Mouse (Mus musculus) CH12.LX (cell line): ENCODE results near the gene Ncf4. TPM values are rescaled to one million over a fixed set of nuclear protein-coding genes. Genes with fewer than 3 reads are reported as not detected.

Experiments used
- DNase-seq: peaks from one replicate; pipeline ENCODE4 v3.0.0-alpha.2; 2013; ENCODE audit errors: extremely low read depth
- H3K27ac ChIP-seq: 2 replicates; pipeline ENCODE4 v1.5.1; 2012; ENCODE audit warnings: low read depth, mild to moderate bottlenecking, control low read depth, moderate library complexity; ENCODE audit not compliant: insufficient read depth
- H3K27me3 ChIP-seq: replicated peaks from 2 replicates; pipeline ENCODE3; 2012; ENCODE audit warnings: inconsistent platforms
- H3K36me3 ChIP-seq, 2 experiments: replicated peaks in 1 of 2; 2 replicates each; pipeline versions ENCODE3 to v1.6.1; 2012; ENCODE audit warnings: inconsistent platforms in 1 of 2, low read length in 1 of 2, mild to moderate bottlenecking in 1 of 2, mixed read lengths in 1 of 2, moderate library complexity in 1 of 2; ENCODE audit not compliant: control insufficient read depth in 1 of 2, insufficient read depth in 1 of 2
- H3K4me1 ChIP-seq, 2 experiments: 2 replicates each; pipeline ENCODE4 v1.6.1; 2012; ENCODE audit warnings: inconsistent platforms in 1 of 2, moderate library complexity in 1 of 2; ENCODE audit not compliant: insufficient read depth in 2 of 2, control insufficient read depth in 1 of 2
- H3K4me2 ChIP-seq: 2 replicates; pipeline ENCODE4 v1.6.1; 2012; ENCODE audit warnings: low read depth, mild to moderate bottlenecking, control low read depth; ENCODE audit not compliant: poor library complexity, insufficient read depth, severe bottlenecking
- H3K4me3 ChIP-seq, 3 experiments: fragments of 150-350 bp in 1 of 3; sonication (generic) in 1 of 3; replicated peaks in 1 of 3; 2 replicates each; pipeline versions ENCODE3 to v1.5.1; 2011 to 2012; ENCODE audit warnings: low read depth in 2 of 3, low read length in 2 of 3, mild to moderate bottlenecking in 2 of 3, moderate library complexity in 2 of 3, control low read depth in 1 of 3, improper control_type of control experiment in 1 of 3, inconsistent platforms in 1 of 3, mixed read lengths in 1 of 3; ENCODE audit not compliant: poor library complexity in 1 of 3
- H3K79me2 ChIP-seq: replicated peaks from 2 replicates; pipeline ENCODE4 v1.6.1; 2012; ENCODE audit warnings: mild to moderate bottlenecking, moderate library complexity; ENCODE audit not compliant: control insufficient read depth, poor library complexity, insufficient read depth, severe bottlenecking; ENCODE audit errors: extremely low read depth
- H3K9ac ChIP-seq: 2 replicates; pipeline ENCODE4 v1.6.1; 2012; ENCODE audit warnings: low read depth, mild to moderate bottlenecking, control low read depth, moderate library complexity; ENCODE audit not compliant: insufficient read depth
- H3K9me3 ChIP-seq: replicated peaks from 2 replicates; pipeline ENCODE3; 2012; ENCODE audit warnings: low read length, inconsistent platforms, mixed read lengths
- BHLHE40 ChIP-seq: IDR thresholded peaks from 2 replicates; pipeline ENCODE4 v1.6.1; 2011; ENCODE audit warnings: mild to moderate bottlenecking, low read depth, low read length, improper control_type of control experiment
- CHD1 ChIP-seq: IDR thresholded peaks from 2 replicates; pipeline ENCODE4 v1.6.1; 2012; ENCODE audit warnings: low read depth, low read length, improper control_type of control experiment, inconsistent platforms
- CHD2 ChIP-seq: IDR thresholded peaks from 2 replicates; pipeline ENCODE4 v1.6.1; 2011; ENCODE audit warnings: low read length, improper control_type of control experiment
- EP300 ChIP-seq: IDR thresholded peaks from 2 replicates; pipeline ENCODE4 v1.6.1; 2011; ENCODE audit warnings: low read length, improper control_type of control experiment
- GABPA ChIP-seq: IDR thresholded peaks from 2 replicates; pipeline ENCODE4 v1.6.1; 2012; ENCODE audit warnings: low read depth, low read length, improper control_type of control experiment, inconsistent platforms; ENCODE audit not compliant: insufficient replicate concordance
- HCFC1 ChIP-seq: IDR thresholded peaks from 2 replicates; pipeline ENCODE4 v1.6.1; 2012; ENCODE audit warnings: low read depth, mild to moderate bottlenecking, inconsistent platforms, low read length, improper control_type of control experiment
- IRF4 ChIP-seq: IDR thresholded peaks from 2 replicates; pipeline ENCODE4 v1.6.1; 2014; ENCODE audit warnings: low read depth, mild to moderate bottlenecking, inconsistent platforms, low read length, improper control_type of control experiment
- JUN ChIP-seq: IDR thresholded peaks from 2 replicates; pipeline ENCODE4 v1.6.1; 2011; ENCODE audit warnings: low read depth, mild to moderate bottlenecking, low read length, improper control_type of control experiment, moderate library complexity; ENCODE audit not compliant: insufficient read depth
- MAFK ChIP-seq: IDR thresholded peaks from 2 replicates; pipeline ENCODE4 v1.6.1; 2011; ENCODE audit warnings: low read length, improper control_type of control experiment; ENCODE audit not compliant: insufficient replicate concordance
- MAX ChIP-seq: IDR thresholded peaks from 2 replicates; pipeline ENCODE4 v1.6.1; 2011; ENCODE audit warnings: low read length, improper control_type of control experiment
- MAZ ChIP-seq: IDR thresholded peaks from 2 replicates; pipeline ENCODE4 v1.6.1; 2012; ENCODE audit warnings: low read depth, mild to moderate bottlenecking, inconsistent platforms, low read length, improper control_type of control experiment, moderate library complexity
- MEF2A ChIP-seq: IDR thresholded peaks from 2 replicates; pipeline ENCODE4 v1.6.1; 2014; ENCODE audit warnings: low read depth, mild to moderate bottlenecking, inconsistent platforms, low read length, improper control_type of control experiment, borderline replicate concordance
- MXI1 ChIP-seq: IDR thresholded peaks from 2 replicates; pipeline ENCODE4 v1.6.1; 2011; ENCODE audit warnings: mild to moderate bottlenecking, low read depth, low read length, improper control_type of control experiment
- MYC ChIP-seq: IDR thresholded peaks from 2 replicates; pipeline ENCODE4 v1.6.1; 2011; ENCODE audit warnings: low read depth, mild to moderate bottlenecking, improper control_type of control experiment, low read length
- NELFE ChIP-seq: IDR thresholded peaks from 2 replicates; pipeline ENCODE4 v1.6.1; 2011; ENCODE audit warnings: low read depth, low read length, improper control_type of control experiment
- NRF1 ChIP-seq: IDR thresholded peaks from 2 replicates; pipeline ENCODE4 v1.6.1; 2014; ENCODE audit warnings: low read depth, mild to moderate bottlenecking, inconsistent platforms, low read length, improper control_type of control experiment, moderate library complexity
- POLR2A ChIP-seq: IDR thresholded peaks from 2 replicates; pipeline ENCODE4 v1.6.1; 2011; ENCODE audit warnings: low read depth, mild to moderate bottlenecking, improper control_type of control experiment, low read length
- RAD21 ChIP-seq: IDR thresholded peaks from 2 replicates; pipeline ENCODE4 v1.6.1; 2011; ENCODE audit warnings: low read depth, mild to moderate bottlenecking, low read length, improper control_type of control experiment, moderate library complexity
- RCOR1 ChIP-seq: conservative IDR thresholded peaks from 2 replicates; pipeline ENCODE4 v1.6.1; 2012; ENCODE audit warnings: low read depth, mild to moderate bottlenecking, inconsistent platforms, low read length, improper control_type of control experiment
- SIN3A ChIP-seq: IDR thresholded peaks from 2 replicates; pipeline ENCODE4 v1.6.1; 2012; ENCODE audit warnings: low read length, improper control_type of control experiment, inconsistent platforms
- SMC3 ChIP-seq: IDR thresholded peaks from 2 replicates; pipeline ENCODE4 v1.6.1; 2011; ENCODE audit warnings: low read depth, low read length, improper control_type of control experiment
- TBP ChIP-seq: conservative IDR thresholded peaks from 2 replicates; pipeline ENCODE4 v1.6.1; 2011; ENCODE audit warnings: low read depth, low read length, improper control_type of control experiment
- TCF12 ChIP-seq: IDR thresholded peaks from 2 replicates; pipeline ENCODE4 v1.6.1; 2014; ENCODE audit warnings: low read depth, mild to moderate bottlenecking, inconsistent platforms, low read length, improper control_type of control experiment
- UBTF ChIP-seq: IDR thresholded peaks from 2 replicates; pipeline ENCODE4 v1.6.1; 2012; ENCODE audit warnings: low read depth, mild to moderate bottlenecking, inconsistent platforms, low read length, improper control_type of control experiment, moderate library complexity
- USF1 ChIP-seq: IDR thresholded peaks from 2 replicates; pipeline ENCODE4 v1.6.1; 2014; ENCODE audit warnings: low read depth, mild to moderate bottlenecking, inconsistent platforms, low read length, improper control_type of control experiment
- USF2 ChIP-seq: conservative IDR thresholded peaks from 2 replicates; pipeline ENCODE4 v1.6.1; 2011; ENCODE audit warnings: low read depth, low read length, improper control_type of control experiment
- ZC3H11A ChIP-seq: IDR thresholded peaks from 2 replicates; pipeline ENCODE4 v1.6.1; 2012; ENCODE audit warnings: low read depth, mild to moderate bottlenecking, inconsistent platforms, low read length, improper control_type of control experiment
- ZMIZ1 ChIP-seq: IDR thresholded peaks from 2 replicates; pipeline ENCODE4 v1.6.1; 2012; ENCODE audit warnings: low read depth, mild to moderate bottlenecking, inconsistent platforms, low read length, improper control_type of control experiment
- dilution Hi-C: fragments of 300-500 bp; cut with MboI; formaldehyde crosslinking; loops from 2 replicates; pipeline ENCODE4 v1.14.3; 2020; ENCODE audit warnings: low sequenced_read_pairs; ENCODE audit not compliant: extremely low pct_unique_long_range_greater_than_20kb, extremely low pct_ligation_motif_present
- in situ Hi-C: fragments of 300-500 bp; cut with MboI; formaldehyde crosslinking; loops from 3 replicates; pipeline ENCODE4 v1.14.3; 2019; ENCODE audit warnings: low sequenced_read_pairs, low pct_ligation_motif_present, low pct_unique_long_range_greater_than_20kb, mixed read lengths
- polyA plus RNA-seq: library from polyadenylated mRNA; unstranded; fragments of >175 nt; gene quantifications from 2 replicates; pipeline ENCODE4 v1.2.1, GENCODE M21; 2012; ENCODE audit warnings: low read depth; ENCODE audit not compliant: insufficient read length
- total RNA-seq, 2 experiments: library from RNA; depleted of rRNA; stranded (reverse); fragments of 300-350 nt in 1 of 2; fragments of >200 nt in 1 of 2; gene quantifications; 2 replicates each; pipeline ENCODE4 v1.2.3; 2012 to 2014

The Ncf4 gene
- total and polyA plus RNA-seq, 3 experiments: 145 to 339 (median 177) TPM

- H3K4me3 ChIP-seq: peak overlapping the region; percentile 62 to 83 (median 63)
- H3K36me3 ChIP-seq: peaks cover 4 to 27% of the 10 kb centered on the region in 2 experiments
- peaks cover 22% of the 10 kb centered on the region for H3K79me2 ChIP-seq
- dilution Hi-C loops: no loop called here
- no peak for DNase-seq
- peak overlapping the region; percentile 97 for H3K27ac ChIP-seq
- no peaks in the 10 kb centered on the region for H3K27me3 ChIP-seq
- in situ Hi-C loops: no loop called here
- peaks cover 1% of the 10 kb centered on the region for H3K9me3 ChIP-seq
- peak overlapping the region; percentile 70 for H3K4me2 ChIP-seq
- H3K9ac ChIP-seq: peak overlapping the region; percentile 98
- H3K4me1 ChIP-seq: peaks cover 33 to 57% of the 10 kb centered on the region in 2 experiments
- TF ChIP-seq MXI1 (peak; percentile 57), ZMIZ1 (peak; percentile 10; the same call in 1 of the 2 replicates), HCFC1 (0 out of 2 replicates have a peak, but pooled peaks have one; percentile 27), BHLHE40 (peak; percentile 82), POLR2A (peak; percentile 54), USF1 (peak; percentile 77), TBP (peak; percentile 45; the same call in 1 of the 2 replicates), USF2 (peak; percentile 59), MYC (peak; percentile 86), JUN (no peak), MAX (peak; percentile 90), MAZ (no peak), TCF12 (peak; percentile 71; the same call in 1 of the 2 replicates), MAFK (no peak; the same call in 1 of the 2 replicates), NELFE (0 out of 2 replicates have a peak, but pooled peaks have one; percentile 21), CHD2 (peak; percentile 82), MEF2A (peak; percentile 65; the same call in 1 of the 2 replicates), GABPA (no peak), CHD1 (peak; percentile 92)
Observed at GRCm38 (mm10) chr15:78303665-78304233, 59.1 kb downstream of the Ncf4 start.

DNA sequence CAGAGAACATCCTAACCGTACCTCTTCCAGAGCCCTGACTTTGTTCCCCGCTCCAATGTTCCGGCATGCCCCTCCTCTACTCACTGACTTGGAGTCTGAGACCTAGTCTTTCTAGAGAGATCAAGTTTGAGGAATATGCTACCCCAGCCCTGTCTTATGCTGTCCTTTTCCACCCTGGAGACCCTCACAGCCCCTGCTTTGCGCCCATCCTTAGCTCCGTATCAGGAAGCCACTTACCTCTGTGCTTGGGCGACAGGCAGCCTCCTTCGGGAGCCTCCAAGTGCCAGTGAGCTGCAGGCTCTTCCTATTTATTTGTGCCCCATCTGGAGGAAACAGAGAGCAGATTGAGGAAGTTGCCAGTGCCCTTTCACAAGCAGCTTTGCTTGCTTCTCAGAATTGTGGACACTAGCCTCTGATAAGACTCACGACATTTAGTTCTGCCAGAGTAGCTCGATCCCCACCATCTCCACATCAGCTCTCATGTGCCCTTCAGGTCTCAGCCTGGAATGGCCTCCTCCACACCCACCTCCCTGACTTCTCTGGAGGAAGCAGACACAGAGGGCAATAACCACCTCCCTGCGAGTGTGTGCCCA, 60.8 kb downstream of the Ncf4 start, which contains the start of gene Csf2rb2:
Gene Csf2rb2 (minus strand): TSS at position 381 of the 593 bp plus-strand sequence.
- Histone ChIP-seq H3K4me2 (peak within 1 kb of the TSS; percentile 70), H3K36me3 (peaks cover 4 to 24% of the 10 kb centered on the region in 2 experiments), H3K9ac (peak within 1 kb of the TSS; percentile 98), H3K27ac (peak within 1 kb of the TSS; percentile 97), H3K27me3 (no peaks in the 10 kb centered on the region), H3K4me3 (peak within 1 kb of the TSS; percentile 44 to 62 (median 54)), H3K9me3 (peaks cover 1% of the 10 kb centered on the region), H3K79me2 (peaks cover 22% of the 10 kb centered on the region), H3K4me1 (peaks cover 23 to 46% of the 10 kb centered on the region in 2 experiments)
- DNase-seq: no peak
- in situ Hi-C loops: no loop called here
- dilution Hi-C loops: no loop called here
- TF ChIP-seq BHLHE40 (peak; percentile 20; the same call in 1 of the 2 replicates), USF1 (no peak), ZMIZ1 (0 out of 2 replicates have a peak, but pooled peaks have one; percentile 48), MYC (no peak), RAD21 (no peak), NRF1 (no peak), IRF4 (peak; percentile 5; the same call in 1 of the 2 replicates), ZC3H11A (no peak), NELFE (peak; percentile 47), CHD2 (no peak; the same call in 1 of the 2 replicates), SMC3 (no peak), MXI1 (peak; percentile 65), RCOR1 (no peak), UBTF (no peak), CHD1 (peak; percentile 25; the same call in 1 of the 2 replicates), HCFC1 (no peak), TBP (0 out of 2 replicates have a peak, but pooled peaks have one; percentile 28), SIN3A (no peak; the same call in 1 of the 2 replicates), EP300 (peak; percentile 14; the same call in 1 of the 2 replicates)
